Mouse (Mus musculus) urinary bladder, postnatal 36 days (tissue): ENCODE results near the gene Spem1.

ENCODE experiments used
- DNase-seq, 2 experiments: peaks; one replicate each; pipeline ENCODE4 v3.0.0; 2022; ENCODE audit warnings: low spot score in 2 of 2, mixed read lengths in 1 of 2

The Spem1 gene

DNA sequence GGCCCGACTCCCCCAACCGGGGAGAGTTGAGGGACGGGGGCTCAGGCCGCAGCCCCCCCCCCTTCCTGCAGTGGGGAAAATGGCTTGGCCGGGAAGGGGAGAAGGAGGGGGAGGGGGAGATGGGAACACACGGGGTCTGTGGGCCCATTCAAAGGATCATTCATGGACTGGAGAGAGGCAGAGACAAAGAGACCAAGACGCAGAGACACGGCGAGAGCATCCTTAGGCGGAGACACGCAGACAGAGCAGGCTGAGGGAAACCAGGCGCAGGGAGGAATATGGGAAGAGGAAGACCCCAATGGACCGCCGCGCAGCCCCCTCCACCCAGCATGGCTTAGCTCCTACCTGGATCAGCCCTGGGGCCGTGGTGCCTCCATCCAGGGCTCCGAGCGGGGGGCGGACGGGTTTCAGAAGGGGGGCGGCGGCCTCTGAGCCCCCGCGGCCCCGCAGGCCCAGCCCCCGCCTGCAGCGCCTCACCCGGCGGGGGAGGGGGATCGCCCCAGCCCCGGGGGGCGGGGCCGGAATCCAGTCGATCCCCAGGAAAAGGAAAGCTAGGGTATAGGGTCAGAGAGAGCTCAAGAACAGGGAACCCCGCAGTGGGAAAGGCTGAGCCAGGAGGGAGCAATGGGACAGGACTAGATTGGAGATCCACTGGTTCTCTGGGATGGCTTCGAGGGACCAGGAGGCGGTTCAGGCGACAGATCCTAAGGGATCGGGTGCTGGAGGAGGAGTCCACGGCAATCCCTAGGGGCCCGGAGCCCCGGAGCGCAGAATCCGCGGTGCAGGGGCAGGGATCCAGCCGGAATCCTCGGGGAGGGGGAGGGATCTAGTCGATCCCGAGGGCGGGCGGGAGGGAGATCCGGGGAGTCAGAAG lies 15.0 kb upstream of the Spem1 start:
- DNase-seq: peak in 1 of 2 experiments; percentile 32

DNA sequence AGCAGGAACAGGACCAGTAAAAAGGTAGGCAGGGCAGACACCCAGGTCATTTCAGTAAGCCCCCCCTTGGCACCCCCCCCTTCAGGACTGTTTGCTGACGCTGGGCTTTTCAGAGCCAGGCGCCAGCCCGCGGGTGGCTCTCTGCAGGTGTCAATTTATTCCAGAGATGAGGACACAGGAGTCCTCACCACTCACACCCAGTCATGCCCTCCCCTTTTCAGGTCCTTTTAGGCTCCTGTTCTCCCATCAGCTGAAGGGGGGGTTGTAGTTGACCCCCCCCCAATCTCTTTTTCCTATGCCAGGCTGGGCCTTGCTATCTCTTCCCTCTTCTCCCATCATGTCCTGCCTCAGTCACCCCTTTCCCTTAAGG lies 14.0 kb upstream of the Spem1 start:
- DNase-seq: no peak

DNA sequence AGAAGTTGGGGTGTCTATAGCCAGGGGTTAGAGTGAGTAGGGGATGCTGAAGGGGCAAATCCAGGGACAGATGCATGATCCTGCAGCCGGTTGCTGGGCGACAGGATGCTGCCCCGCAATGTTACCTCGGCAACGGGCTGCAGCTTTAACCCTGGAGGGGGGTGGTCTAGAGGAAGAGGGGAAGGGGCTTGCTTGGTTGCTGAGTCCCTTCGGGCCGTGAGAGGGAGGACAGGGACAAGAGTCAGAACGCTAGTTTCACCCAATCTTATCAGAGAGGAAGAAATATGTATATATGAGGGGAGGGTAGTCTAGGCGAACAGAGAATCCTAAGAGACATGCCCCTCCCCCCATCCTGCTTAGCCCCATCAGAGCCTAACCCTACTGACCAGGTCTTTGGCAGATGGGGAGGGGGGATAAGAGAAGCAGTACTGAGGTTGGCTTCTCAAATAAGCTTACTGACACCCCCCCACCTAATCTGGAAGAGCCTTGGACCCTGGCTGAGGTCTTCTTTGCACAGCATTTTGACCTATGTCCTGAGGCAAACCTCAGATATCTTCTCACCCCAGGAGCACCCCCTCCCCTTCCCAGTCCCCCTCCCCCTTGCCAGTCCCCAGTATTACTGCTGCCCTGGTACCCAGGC lies 13.5 kb upstream of the Spem1 start:
- no peak for DNase-seq

DNA sequence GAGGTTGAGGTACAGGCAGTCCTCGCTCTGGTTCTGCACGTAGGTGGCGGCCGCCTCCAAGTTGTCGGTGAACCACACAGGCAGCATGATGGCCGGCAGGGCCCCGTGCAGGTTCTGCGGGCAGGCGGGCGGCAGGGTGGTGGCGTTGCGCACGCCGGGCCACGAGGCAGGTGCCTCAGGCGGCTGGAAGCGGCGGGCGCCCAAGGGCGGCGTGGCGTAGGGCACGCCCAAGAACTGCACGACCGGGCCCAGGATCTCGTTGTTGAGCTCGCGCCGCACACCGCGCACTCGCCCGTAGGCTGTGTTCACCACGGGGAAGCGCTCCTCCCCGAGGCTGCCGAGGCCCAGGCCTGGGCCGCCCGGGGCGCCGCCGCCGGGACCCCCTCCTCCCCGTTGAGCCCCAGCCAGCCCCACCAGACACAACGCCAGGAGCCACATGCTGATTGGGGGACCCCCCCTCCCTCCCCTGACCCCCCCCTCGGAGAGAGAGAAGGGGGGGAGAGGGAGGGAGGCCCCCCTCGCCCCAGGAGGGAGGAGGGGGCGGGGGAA lies 12.1 kb upstream of the Spem1 start:
- peak in 1 of 2 experiments; percentile 31 for DNase-seq

DNA sequence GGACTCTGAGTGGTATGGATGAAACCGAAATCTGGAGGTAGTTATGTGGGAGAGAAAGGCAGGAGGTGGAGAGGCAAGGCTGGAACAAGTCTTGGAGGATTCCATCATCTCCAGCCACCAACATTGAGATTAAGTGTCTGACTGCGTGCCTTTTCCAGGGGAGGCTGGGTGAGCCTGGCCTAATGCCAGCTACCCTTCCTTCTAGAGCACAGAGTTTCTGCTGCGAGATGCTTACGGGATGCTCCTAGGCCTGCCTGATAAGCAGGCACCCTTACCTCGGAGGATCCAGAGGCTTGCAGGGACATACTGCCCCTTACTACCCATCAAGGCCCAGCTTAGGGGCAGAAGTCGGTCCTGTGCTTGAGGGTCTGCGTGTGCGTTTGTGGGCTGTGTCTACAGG lies 11.6 kb upstream of the Spem1 start:
- DNase-seq: no peak

DNA sequence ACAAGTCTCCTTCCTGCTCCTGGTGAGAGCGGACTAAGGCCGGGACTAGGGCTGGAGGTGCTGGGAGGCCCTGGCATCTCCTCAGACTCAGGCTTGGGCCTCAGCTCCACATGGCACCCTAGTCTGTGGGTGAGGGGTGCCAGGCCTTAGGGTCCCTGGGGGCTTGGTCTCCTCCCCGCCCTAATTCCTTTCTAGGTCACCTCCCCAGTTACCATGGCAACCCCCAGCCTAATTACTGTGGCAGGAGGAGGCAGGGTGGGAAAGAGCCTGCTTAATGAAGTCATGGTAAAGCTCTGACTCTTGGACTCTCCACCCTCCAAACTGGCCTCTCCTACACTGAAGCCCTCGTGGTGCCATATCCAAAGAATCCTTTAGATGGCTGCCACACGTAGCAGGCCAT lies 6.9 kb upstream of the Spem1 start:
- no peak for DNase-seq

DNA sequence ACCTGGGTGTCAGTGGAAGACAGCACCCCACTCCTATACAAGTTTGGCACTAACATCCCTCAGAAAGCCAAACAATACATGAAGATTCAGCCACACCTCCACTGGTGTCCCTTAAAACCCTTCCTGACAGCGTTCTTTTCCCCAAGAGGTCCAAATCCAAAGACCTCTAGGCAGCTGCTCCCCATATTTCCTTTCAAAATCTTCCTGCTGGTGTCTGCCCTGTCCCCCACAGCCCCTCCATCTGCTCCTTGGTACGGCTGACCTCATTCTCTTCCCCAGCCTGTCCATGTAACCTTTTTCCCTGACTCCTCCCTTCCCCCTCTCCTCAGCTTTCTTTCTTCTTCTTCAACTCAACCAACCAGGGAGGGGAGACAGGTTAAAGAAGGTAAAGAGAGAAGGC lies 1.5 kb upstream of the Spem1 start:
- no peak for DNase-seq

DNA sequence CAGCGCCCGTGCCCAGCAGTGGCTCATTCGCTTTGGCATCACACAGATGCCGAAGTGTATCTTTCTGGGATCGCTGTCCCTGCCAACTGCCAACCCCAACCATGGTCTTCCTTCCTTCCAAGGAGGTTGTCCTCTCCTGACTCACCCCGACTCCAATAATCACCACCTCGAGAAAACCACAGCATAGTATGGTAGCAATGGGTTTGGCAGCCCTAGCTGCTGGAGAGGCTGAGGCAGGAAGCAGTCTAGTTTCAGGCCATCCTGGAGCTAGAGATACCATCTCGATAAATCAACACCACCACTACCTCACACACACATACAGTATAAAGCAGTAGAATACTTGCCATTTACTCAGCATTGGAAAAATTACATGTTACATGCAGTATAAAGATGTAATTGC lies 3.1 kb downstream of the Spem1 start:
- DNase-seq: no peak

DNA sequence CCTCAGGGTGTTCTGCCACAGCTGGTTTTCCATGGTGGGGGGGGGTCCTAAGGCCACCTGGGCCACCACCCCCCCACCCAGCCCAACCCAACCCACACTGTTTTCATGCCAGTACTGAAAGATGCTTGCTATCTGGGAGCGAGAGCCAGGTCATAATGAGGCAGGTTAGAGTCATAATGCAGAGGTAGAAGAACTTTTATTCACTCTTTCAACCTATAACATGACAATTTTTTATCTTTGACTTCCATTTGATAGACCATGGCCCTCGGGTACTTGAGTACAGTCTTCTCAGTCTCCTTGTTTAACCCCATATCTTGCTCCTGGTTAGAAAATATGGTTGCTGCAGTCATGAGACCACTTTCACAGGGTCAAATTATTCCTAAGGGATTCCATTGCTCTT lies 3.6 kb downstream of the Spem1 start, which contains the start of gene Spem2:
Gene Spem2, minus strand, starts transcription at position 101 of the 400 bp plus-strand sequence.
- DNase-seq: no peak

DNA sequence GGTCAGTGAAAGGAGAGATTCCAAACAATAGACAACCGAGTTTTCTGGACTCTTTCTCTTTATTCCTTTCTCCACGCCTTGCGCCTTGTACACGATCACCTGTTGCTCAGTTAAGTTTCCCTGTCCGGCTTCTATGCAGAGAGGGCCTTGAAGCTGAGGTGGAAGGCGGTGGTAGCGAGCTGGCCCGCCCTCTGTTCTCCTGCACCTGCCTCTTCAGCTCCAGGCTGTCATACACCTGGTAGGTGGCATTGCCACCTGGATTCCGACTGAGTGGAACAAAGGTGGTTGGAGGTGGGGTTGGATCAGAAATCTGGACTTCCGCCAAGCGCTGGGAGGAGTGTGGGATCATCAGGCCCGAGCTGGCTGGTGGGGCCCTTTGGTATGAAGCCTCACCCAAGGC lies 5.5 kb downstream of the Spem1 start:
- no peak for DNase-seq

DNA sequence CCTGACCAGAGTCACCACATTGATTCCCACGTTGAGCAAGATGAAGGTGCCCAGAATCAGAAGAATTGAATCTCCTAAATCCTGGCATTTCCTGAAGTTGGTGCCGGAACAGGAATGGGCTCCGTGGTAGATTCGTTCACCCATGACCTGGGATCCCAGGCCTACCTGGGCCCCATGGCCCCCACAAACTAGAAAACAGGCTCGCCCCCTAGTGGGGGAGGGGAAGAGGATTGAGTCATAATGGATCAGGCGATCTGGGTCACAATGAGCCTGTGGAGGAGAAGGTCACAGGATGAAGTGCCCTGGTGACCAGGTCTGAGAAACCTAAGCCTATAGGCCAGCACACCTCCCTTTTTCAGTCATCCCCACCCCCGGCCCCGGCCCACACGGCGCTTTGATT lies 6.8 kb downstream of the Spem1 start, which contains the start of gene Gm39566:
Gene Gm39566, minus strand, starts transcription at position 144 of the 400 bp plus-strand sequence.
- no peak for DNase-seq

DNA sequence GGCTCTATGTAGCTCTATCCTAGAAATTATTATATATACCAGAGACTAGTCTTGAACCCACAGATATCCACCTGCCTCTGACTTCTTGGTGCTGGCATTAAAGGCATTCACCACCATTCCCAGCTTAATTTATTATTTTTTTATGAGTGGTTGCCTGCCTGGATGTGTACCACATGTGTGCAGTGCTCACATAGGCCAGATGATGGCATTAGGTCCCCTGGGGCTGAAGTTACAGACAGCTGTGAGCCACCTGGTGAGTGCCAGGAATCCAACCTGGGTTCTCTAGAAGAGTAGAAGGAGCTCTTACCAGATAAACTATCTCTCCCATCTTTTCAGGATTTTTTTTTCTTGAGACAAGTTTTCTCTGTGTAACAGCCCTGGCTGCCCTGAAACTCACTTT lies 11.7 kb downstream of the Spem1 start:
- no peak for DNase-seq

DNA sequence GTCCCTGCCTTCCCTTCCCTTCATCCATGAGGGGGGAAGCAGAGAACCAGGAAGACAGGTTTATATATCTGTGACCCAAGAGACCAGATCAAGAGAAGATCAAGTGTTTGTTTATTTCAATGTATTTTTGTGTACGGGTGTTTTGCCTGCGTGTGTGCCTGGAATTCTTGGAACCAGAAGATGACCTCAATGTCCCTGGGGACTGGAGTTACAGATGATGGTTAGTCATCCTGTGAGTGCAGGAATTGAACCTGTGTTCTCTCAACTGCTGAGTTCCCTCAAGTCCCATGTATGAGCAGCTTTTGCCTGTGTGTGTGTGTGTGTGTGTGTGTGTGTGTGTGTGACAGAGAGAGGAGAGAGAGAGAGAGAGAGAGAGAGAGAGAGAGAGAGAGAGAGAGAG lies 14.3 kb downstream of the Spem1 start:
- no peak for DNase-seq

DNA sequence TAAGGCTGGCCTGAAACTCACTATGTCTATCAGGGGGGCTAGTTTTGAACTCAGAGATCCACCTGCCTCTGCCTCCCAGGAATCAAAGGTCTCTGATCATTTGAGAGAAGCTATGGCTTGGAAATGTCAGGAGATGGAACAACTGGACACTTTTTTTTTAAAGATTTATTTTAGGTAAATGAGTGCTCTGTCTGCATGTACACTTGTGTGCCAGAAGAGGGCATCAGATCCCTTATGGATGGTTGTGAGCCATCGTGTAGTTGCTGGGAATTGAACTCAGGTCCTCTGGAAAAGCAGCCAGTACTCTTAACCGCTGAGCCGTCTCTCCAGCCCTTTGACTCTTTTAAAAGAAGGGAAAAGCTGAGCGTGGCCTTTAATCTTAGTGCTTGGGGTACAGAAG lies 15.6 kb downstream of the Spem1 start:
- no peak for DNase-seq

DNA sequence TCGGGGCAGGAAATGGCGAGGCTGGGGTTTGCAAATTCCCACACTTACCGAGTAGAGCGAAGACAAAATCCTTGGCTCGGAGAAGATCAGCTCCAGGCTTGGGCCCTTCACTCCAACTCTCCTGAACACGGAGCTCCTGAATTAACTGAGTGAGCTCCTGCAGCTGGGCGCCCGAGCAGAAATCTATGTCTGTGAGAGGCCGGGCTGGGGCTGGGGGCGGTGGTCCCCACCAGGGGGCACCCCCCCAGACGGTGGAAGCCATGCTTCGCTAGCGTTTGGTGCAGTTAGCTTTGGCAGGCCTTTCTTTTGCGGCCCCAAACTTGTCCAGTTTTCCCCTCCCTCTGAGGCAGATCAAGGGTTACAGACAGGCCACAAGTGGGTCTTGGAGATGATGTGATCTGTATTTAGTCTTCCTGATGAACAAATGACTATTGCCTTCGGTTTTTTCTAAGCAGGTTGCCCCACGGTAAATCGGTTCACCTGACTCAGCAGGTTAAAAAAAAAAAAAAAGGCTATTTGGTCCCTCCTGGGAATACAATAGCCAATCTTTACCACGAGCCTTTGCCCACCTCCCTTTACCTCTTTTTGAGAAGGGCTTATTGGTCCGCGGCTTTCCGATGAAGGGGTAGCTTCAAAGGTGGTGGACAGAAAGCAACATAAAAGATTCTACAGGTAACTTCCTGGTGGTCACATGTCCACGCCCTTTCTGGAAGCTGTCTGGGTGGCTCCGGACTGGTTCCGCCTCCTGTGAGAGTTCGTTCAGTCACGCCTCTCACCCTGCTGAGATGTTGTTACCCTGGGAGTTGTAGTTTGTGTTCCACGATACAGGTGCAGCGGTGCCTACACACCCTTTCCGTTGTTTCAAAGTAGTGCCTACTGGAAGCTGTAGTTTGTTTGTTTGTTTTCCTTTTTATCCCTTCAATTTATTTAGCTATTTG lies 16.7 kb downstream of the Spem1 start, which contains the start of gene Tmem102:
Gene Tmem102, minus strand, starts transcription at position 653 of the 938 bp plus-strand sequence.
- DNase-seq: peak; percentile 57 to 59

DNA sequence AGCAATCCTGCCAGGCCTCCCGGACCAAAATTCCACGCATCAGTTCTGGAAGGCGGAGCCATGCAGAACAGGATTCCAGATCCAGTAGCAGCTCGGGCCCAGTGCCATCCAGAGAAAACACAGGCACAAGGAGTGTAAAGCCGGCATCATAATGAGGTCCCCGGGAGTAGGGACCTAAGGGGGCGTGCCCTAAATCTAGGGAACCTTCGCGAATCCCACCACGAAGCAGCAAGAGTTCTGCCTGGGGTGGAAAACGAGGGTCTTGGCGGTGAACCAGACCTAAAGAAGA lies 17.4 kb downstream of the Spem1 start:
- peak in 1 of 2 experiments; percentile 19 for DNase-seq

DNA sequence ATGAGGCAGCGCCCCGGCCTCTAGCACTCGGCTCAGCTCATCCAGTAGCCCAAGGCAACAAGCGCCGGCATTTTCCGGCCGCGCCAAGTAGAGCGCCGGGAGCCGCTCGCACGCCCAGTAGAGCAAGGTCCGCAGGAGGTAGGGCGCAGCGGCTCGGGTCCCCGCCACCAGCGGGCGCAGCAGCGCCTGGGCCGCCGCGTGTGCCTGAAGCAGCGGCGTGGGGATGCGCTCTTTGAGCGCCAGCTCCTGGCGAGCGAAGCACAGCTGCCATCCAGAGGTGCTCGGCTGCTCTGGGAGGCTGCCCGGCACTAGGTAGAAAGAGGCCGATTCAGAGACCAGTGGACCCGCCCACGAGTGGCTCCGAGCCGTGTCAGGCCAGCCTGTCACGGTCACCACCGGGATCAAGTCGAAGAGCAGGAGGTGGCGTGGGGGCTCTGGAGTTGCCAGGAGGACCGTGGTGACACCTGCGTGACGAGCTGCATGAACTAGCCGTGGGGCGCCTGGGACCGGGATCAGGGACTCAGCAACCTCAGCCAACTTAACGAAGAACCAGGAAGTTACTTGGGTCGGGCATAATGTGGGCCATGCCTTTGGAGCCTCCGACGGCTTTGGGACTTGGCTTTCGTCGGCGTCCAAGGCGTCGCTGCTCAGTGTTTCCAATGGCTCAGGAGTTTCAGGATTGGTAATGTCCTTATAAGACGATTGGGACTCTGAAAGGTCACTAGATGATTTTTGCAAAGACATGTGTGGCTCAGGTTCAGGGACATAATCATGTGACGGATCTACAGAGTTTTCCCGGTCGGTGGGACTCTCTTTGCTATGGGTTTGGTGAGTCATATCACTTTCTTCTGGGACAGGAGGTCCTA lies 18.0 kb downstream of the Spem1 start:
- peak; percentile 62 to 80 for DNase-seq

DNA sequence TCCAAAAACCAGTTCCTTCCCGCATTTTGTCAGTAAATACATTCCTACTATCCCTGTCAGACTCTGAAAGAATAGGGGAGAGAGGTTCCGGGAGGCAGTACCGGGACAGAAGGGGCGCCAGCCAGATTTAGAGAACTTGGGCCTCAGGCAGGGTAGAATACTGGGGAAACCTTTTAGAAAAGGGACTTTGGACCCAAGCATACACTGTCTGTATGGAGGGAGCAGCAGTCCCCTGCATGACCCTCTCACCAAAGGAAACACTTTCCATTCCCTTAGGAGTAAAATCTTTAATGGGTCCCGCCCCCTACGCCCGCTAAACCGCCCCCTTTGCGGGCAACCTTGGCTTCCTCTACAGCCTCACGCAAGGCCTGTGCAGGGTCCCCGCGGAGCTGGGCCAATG lies 18.7 kb downstream of the Spem1 start:
- DNase-seq: no peak

DNA sequence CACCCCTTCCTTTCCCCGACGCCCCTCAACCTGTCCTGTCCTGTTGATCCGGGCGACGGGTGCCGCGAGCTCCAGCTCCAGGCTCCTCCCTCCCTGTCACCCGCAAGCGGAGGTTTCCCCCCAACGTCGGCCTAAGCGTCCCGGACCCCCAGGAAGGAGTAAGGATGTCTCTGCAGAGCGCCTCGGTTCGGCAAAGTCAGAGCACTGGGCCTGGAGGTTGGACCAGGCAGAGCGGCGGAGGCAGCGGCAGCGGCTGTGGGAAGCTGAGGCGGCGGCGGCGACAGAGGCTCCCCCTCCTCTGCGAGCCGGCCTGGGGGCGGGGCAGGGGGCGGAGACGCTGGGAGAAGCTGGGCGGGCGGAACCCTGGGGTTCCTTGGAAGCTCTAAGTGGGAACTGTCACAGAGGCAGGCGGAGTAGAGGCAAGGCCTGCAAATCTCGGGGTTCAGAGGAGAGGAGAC lies 19.3 kb downstream of the Spem1 start:
- DNase-seq: peak; percentile 76 to 88

DNA sequence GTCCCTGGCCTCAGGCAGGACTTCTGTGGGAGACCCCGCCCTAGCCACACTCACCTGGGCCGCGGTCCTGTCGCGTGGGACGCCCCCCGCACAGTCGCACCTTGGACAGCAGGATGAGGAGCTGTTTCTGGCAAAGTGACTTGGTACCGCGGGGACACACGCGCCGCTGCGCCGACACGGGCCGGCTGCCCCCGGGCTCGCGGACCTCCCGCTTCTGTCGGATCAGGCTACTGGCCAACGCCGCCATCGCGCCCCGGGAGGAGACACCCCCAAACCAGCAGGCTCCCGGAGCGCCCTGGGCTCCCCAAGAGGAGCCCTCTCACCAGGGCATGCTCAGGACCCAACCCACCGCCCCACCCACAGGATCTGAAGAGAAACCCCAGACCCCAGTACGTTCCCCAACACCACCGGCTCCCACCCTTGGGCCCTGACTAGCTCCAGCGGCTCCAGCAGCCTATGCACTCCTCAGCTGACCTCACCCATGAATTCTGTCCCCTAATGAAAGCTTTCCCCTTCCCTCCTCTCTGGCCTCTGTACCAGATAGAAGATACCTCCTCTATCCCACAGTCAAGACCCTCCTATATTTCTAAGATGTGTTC lies 20.5 kb downstream of the Spem1 start, which contains the start of gene Fgf11:
Gene Fgf11, minus strand, starts transcription at position 479 of the 599 bp plus-strand sequence.
- DNase-seq: no peak
